Mouse (Mus musculus) embryonic facial prominence, embryonic 12.5 days (tissue): Measurements from ENCODE around the gene Hist1h2ah. TPM values are rescaled to one million over a fixed set of nuclear protein-coding genes. Genes with fewer than 3 reads are reported as not detected.
A peak's percentile ranks its signal among the peaks of the same experiment; 100 is the strongest.
"Not testable (repeated sequence)": the region's sequence is repeated elsewhere in the genome, so short reads cannot be mapped to it uniquely, and the experiment has no call there.

Experiments
- ATAC-seq: fragments of 200-750 bp; cut with Nextera tagmentation; 2 replicates; pipeline ENCODE4 v1.8.0; 2017; ENCODE audit not compliant: insufficient number of reproducible peaks, insufficient read depth, low FRiP score, low TSS enrichment
- H3K27ac ChIP-seq: fragments of 300-500 bp; sonication (generic); 2 replicates; pipeline ENCODE4 v1.5.1; 2016; ENCODE audit warnings: mild to moderate bottlenecking
- H3K27me3 ChIP-seq: fragments of 300-500 bp; sonication (generic); 2 replicates; pipeline ENCODE4 v1.6.1; 2016; ENCODE audit warnings: mild to moderate bottlenecking, moderate library complexity
- H3K36me3 ChIP-seq: fragments of 300-500 bp; sonication (generic); 2 replicates; pipeline ENCODE4 v1.6.1; 2016; ENCODE audit warnings: mild to moderate bottlenecking
- H3K4me1 ChIP-seq: fragments of 300-500 bp; sonication (generic); 2 replicates; pipeline ENCODE4 v1.6.1; 2016
- H3K4me2 ChIP-seq: fragments of 300-500 bp; sonication (generic); replicated peaks from 2 replicates; pipeline ENCODE4 v1.6.1; 2016; ENCODE audit warnings: mild to moderate bottlenecking, moderate library complexity
- H3K4me3 ChIP-seq: fragments of 300-500 bp; sonication (generic); 2 replicates; pipeline ENCODE4 v1.5.1; 2016; ENCODE audit warnings: mild to moderate bottlenecking
- H3K9ac ChIP-seq: fragments of 300-500 bp; sonication (generic); 2 replicates; pipeline ENCODE4 v1.6.1; 2016; ENCODE audit warnings: mild to moderate bottlenecking, moderate library complexity
- H3K9me3 ChIP-seq: fragments of 300-500 bp; sonication (generic); 2 replicates; pipeline ENCODE4 v1.6.1; 2016; ENCODE audit warnings: mild to moderate bottlenecking, moderate library complexity
- WGBS: fragments of 180-500 bp; shearing (Covaris S2); methylation state at CpG from one replicate; pipeline ENCODE4 v1.1.7; 2016; 5-methylcytosine and 5-hydroxymethylcytosine counted together
- polyA plus RNA-seq: library from polyadenylated mRNA; unstranded; fragments of >200 nt; fragmentation: Nextera tagmentation; extraction: Ambion mirVana; gene quantifications from 2 replicates; pipeline ENCODE4 v1.2.1, GENCODE M21; 2016

Gene Hist1h2ah
- 8.0 and 8.3 TPM in 2 replicates for polyA plus RNA-seq

DNA sequence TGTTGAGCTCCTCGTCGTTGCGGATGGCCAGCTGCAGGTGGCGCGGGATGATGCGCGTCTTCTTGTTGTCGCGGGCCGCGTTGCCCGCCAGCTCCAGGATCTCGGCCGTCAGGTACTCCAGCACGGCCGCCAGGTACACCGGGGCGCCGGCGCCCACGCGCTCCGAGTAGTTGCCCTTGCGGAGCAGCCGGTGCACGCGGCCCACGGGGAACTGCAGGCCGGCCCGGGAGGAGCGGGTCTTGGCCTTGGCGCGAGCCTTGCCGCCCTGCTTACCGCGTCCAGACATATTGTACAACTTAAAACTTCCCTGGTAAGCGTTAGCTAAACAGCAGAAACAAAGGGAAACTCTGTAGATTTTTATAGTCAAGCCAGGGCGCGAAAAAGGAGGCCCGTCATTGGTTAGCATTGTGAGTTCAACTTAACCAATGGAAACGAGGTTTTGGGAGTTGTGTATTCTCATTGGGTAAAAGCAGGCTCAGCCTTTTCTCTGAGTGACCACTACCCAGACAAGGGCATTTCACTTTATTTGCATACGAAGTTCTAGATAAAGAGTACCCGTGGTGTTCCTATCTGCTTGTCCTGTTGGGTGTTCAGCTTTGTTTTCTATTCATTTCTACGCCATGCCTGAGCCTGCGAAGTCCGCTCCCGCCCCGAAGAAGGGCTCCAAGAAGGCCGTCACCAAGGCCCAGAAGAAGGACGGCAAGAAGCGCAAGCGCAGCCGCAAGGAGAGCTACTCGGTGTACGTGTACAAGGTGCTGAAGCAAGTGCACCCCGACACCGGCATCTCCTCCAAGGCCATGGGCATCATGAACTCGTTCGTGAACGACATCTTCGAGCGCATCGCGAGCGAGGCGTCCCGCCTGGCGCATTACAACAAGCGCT is at the start of gene Hist1h2ah, which contains the start of gene Hist1h2bk:
Hist1h2ah (minus strand) TSS at position 302 of the 882 bp plus-strand sequence.
Hist1h2bk (plus strand) TSS at position 604 of the 882 bp plus-strand sequence.
- Histone ChIP-seq H3K9ac (peak within 1 kb of the TSS; percentile 64), H3K4me2 (peak within 1 kb of the TSS; percentile 66), H3K27ac (peak within 1 kb of the TSS; percentile 91), H3K4me3 (peak within 1 kb of the TSS; percentile 40), H3K4me1 (peaks cover 16% of the 10 kb centered on the region; the same call in 1 of the 2 replicates)
- H3K9me3 ChIP-seq, H3K27me3 ChIP-seq, H3K36me3 ChIP-seq: not testable (repeated sequence)
- peak; percentile 98 for ATAC-seq
- under 1% methylated on average over 29 of the region's 69 CpGs for WGBS

- H3K4me3 ChIP-seq, H3K4me1 ChIP-seq, H3K9me3 ChIP-seq, H3K36me3 ChIP-seq, H3K27me3 ChIP-seq, H3K27ac ChIP-seq, H3K4me2 ChIP-seq, H3K9ac ChIP-seq, ATAC-seq: not testable (repeated sequence)
- 86% methylated on average over 1 of the region's 1 CpGs for WGBS
These were observed 48.8 kb upstream of the Hist1h2ah start, which contains the start of gene Vmn1r188 for GRCm38 (mm10) chr13:22084140-22084539. TSS of gene Vmn1r188 (plus strand) at chr13:22084440.

GRCm38 (mm10) chr13:22063468-22063867 is 28.1 kb upstream of the Hist1h2ah start:
- no peak overlapping the region for H3K4me3 ChIP-seq
- no peaks in the 10 kb centered on the region for H3K27me3 ChIP-seq
- no peak overlapping the region for H3K4me2 ChIP-seq
- no peak overlapping the region for H3K27ac ChIP-seq
- no peaks in the 10 kb centered on the region for H3K9me3 ChIP-seq
- ATAC-seq: no peak
- H3K9ac ChIP-seq: no peak overlapping the region
- no peaks in the 10 kb centered on the region for H3K36me3 ChIP-seq
- H3K4me1 ChIP-seq: no peaks in the 10 kb centered on the region
- WGBS: 71% methylated on average over 1 of the region's 1 CpGs

- Histone ChIP-seq H3K4me3 (no peak overlapping the region), H3K4me1 (no peaks in the 10 kb centered on the region), H3K27me3 (no peaks in the 10 kb centered on the region)
These were observed 26.1 kb upstream of the Hist1h2ah start for GRCm38 (mm10) chr13:22061422-22061821.

GRCm38 (mm10) chr13:22053754-22054153 is 18.4 kb upstream of the Hist1h2ah start:
- Histone ChIP-seq H3K4me1 (peaks cover 2% of the 10 kb centered on the region; the same call in 1 of the 2 replicates), H3K4me2 (no peak overlapping the region), H3K36me3 (no peaks in the 10 kb centered on the region), H3K9ac (no peak overlapping the region), H3K27me3 (no peaks in the 10 kb centered on the region), H3K4me3 (no peak overlapping the region), H3K27ac (no peak overlapping the region), H3K9me3 (no peaks in the 10 kb centered on the region)
- no peak for ATAC-seq
- WGBS: 96% methylated on average over 1 of the region's 1 CpGs

More at GRCm38 (mm10) chr13:22061422-22061821, 26.1 kb upstream of the Hist1h2ah start:
- Histone ChIP-seq H3K36me3 (no peaks in the 10 kb centered on the region), H3K4me2 (no peak overlapping the region), H3K27ac (no peak overlapping the region), H3K9me3 (no peaks in the 10 kb centered on the region), H3K9ac (no peak overlapping the region)
- no peak for ATAC-seq
- WGBS: 79% methylated on average over 1 of the region's 1 CpGs

DNA sequence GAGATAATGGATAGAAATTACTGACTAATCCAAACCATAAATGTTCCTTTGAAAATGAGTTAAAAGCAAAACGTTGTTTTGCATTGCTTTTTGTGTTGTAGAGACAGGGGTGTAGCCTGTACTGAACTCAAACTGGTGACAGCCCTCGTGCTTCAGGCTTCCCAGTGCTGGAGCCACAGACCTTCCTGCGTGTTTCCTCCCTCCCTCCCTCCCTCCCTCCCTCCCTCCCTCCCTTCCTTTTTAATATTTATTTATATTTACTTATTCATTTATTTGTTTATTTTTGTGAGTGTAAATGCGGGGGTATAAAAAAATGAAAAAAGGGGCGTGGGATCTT is 16.1 kb upstream of the Hist1h2ah start:
- H3K27ac ChIP-seq: no peak overlapping the region; the same call in 1 of the 2 replicates
- no peak for ATAC-seq
- H3K4me1 ChIP-seq: peaks cover 2% of the 10 kb centered on the region; the same call in 1 of the 2 replicates
- 13% methylated on average over 5 of the region's 5 CpGs for WGBS
- H3K9me3 ChIP-seq: no peaks in the 10 kb centered on the region
- no peaks in the 10 kb centered on the region for H3K36me3 ChIP-seq
- no peak overlapping the region for H3K9ac ChIP-seq
- H3K27me3 ChIP-seq: no peaks in the 10 kb centered on the region
- H3K4me2 ChIP-seq: peak overlapping the region; percentile 58
- H3K4me3 ChIP-seq: peak overlapping the region; percentile 46

GRCm38 (mm10) chr13:22050591-22051522 is 15.5 kb upstream of the Hist1h2ah start:
- peak; percentile 91 for ATAC-seq
- WGBS: under 1% methylated on average over 52 of the region's 52 CpGs
- H3K27ac ChIP-seq: peak overlapping the region; percentile 83

GRCm38 (mm10) chr13:22049737-22050440 is 14.5 kb upstream of the Hist1h2ah start:
- Histone ChIP-seq H3K27me3 (no peaks in the 10 kb centered on the region), H3K9me3 (no peaks in the 10 kb centered on the region), H3K4me3 (peak overlapping the region; percentile 46), H3K36me3 (no peaks in the 10 kb centered on the region), H3K4me2 (peak overlapping the region; percentile 58), H3K9ac (peak overlapping the region; percentile 28; the same call in 1 of the 2 replicates), H3K27ac (peak overlapping the region; percentile 83), H3K4me1 (peaks cover 2% of the 10 kb centered on the region; the same call in 1 of the 2 replicates)
- under 1% methylated on average over 14 of the region's 14 CpGs for WGBS
- ATAC-seq: peak; percentile 42

More at GRCm38 (mm10) chr13:22050591-22051522, 15.5 kb upstream of the Hist1h2ah start:
- Histone ChIP-seq H3K4me1 (peaks cover 2% of the 10 kb centered on the region; the same call in 1 of the 2 replicates), H3K9me3 (no peaks in the 10 kb centered on the region), H3K27me3 (no peaks in the 10 kb centered on the region), H3K4me3 (peak overlapping the region; percentile 46), H3K9ac (peak overlapping the region; percentile 61; the same call in 1 of the 2 replicates), H3K4me2 (peak overlapping the region; percentile 58), H3K36me3 (no peaks in the 10 kb centered on the region)

DNA sequence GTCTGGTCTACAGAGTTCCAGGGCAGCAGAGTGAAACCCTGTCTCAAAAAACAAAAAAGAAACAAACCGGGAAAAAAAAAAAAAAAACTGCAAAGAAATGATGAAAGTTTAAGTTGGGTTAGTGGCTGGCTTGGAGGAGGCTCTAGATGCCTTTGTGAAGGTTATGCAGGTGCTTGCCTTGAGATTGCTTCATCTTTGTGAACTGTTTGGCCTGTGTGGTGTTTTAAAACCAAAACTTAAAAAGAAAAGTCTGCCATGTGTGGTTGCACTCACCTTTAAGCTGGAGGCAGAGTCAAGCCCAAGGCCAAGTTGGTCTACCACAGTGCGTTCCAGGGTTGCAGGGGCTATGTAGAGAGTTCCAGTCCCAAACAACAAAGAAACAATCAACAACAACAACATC is 13.7 kb upstream of the Hist1h2ah start:
- Histone ChIP-seq H3K4me2 (no peak overlapping the region), H3K4me3 (no peak overlapping the region), H3K27ac (no peak overlapping the region), H3K9me3 (no peaks in the 10 kb centered on the region), H3K36me3 (no peaks in the 10 kb centered on the region), H3K27me3 (no peaks in the 10 kb centered on the region), H3K4me1 (peaks cover 5% of the 10 kb centered on the region; the same call in 1 of the 2 replicates), H3K9ac (no peak overlapping the region)
- WGBS: 81% methylated on average over 2 of the region's 2 CpGs
- ATAC-seq: no peak

- H3K4me1 ChIP-seq: peaks cover 10% of the 10 kb centered on the region; the same call in 1 of the 2 replicates
- WGBS: 55% methylated on average over 2 of the region's 2 CpGs
- H3K27ac ChIP-seq: no peak overlapping the region
- no peak overlapping the region for H3K4me3 ChIP-seq
- H3K9me3 ChIP-seq: no peaks in the 10 kb centered on the region
- H3K9ac ChIP-seq: no peak overlapping the region
- no peaks in the 10 kb centered on the region for H3K27me3 ChIP-seq
- H3K4me2 ChIP-seq: no peak overlapping the region
- ATAC-seq: no peak
- H3K36me3 ChIP-seq: no peaks in the 10 kb centered on the region
These were observed 9.9 kb upstream of the Hist1h2ah start for GRCm38 (mm10) chr13:22045311-22045710.
